In the genomic region with DNA sequence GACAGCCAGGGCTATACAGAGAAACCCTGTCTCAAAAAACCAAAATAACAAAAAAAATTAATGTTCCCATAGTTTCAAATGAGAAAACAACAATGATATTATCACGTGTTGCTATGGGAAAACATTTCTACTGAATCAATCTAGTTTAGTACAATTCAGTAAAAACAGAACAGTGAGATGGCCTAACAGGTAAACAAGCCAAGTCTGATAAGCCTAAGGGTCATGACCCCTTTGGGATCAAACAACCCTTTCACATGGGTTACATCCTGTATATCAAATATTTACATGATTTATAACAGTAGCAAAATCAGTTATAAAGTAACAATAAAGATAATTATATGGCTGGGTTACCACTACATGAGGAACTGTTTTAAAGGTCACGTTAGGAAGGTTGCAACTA, we compare ENCODE assay signal across 35 mouse cellular contexts.
"Had no signal": no experiment of that assay in that cellular context is flagged by ENCODE, and none has a peak within 500 bp of the region (broad histone marks: within the 10 kb centered on the region; RNA-seq: fewer than 3 reads in every experiment).

No protein-coding gene starts in this region.

- H3K4me2 ChIP-seq: heart, embryonic 11.5 days; heart, embryonic 12.5 days; heart, embryonic 13.5 days; heart, embryonic 15.5 days; hindbrain, embryonic 12.5 days; hindbrain, embryonic 13.5 days; hindbrain, embryonic 14.5 days; hindbrain, embryonic 15.5 days; intestine, embryonic 15.5 days; kidney, embryonic 15.5 days had no signal

- H3K36me3 ChIP-seq: heart, embryonic 10.5 days; heart, embryonic 12.5 days; heart, embryonic 15.5 days; hindbrain, embryonic 12.5 days; hindbrain, embryonic 13.5 days; hindbrain, embryonic 15.5 days; intestine, embryonic 15.5 days; kidney, embryonic 15.5 days had no signal

- H3K4me1 ChIP-seq: heart, embryonic 10.5 days; hindbrain, embryonic 10.5 days; hindbrain, embryonic 12.5 days; hindbrain, embryonic 13.5 days; hindbrain, embryonic 15.5 days; intestine, embryonic 15.5 days; kidney, embryonic 15.5 days had no signal

- H3K4me3 ChIP-seq: heart, embryonic 10.5 days; heart, embryonic 12.5 days; heart, embryonic 13.5 days; heart, embryonic 15.5 days; hindbrain, embryonic 10.5 days; hindbrain, embryonic 12.5 days; hindbrain, embryonic 13.5 days; hindbrain, embryonic 15.5 days; intestine, embryonic 15.5 days; kidney, embryonic 15.5 days; layer of hippocampus, adult 2 months had no signal

- DNase-seq: heart, postnatal 10 days; heart, postnatal 14 days; heart, postnatal 36 days; heart, postnatal 4 days; kidney, adult 11 months; kidney, adult 18-20 months; kidney, adult 2 months; kidney, adult 8-10 months; kidney, adult 9 months; kidney, postnatal 10 days; kidney, postnatal 14 days; kidney, postnatal 25 days; kidney, postnatal 36 days; kidney, postnatal 4 days; layer of hippocampus, adult 9-11 months; layer of hippocampus, postnatal 36 days had no signal

- H3K27me3 ChIP-seq: heart, embryonic 12.5 days; heart, embryonic 13.5 days; heart, embryonic 15.5 days; hindbrain, embryonic 12.5 days; hindbrain, embryonic 13.5 days; hindbrain, embryonic 15.5 days; intestine, embryonic 15.5 days; kidney, embryonic 15.5 days had no signal

- ATAC-seq: hindbrain, embryonic 16.5 days; hindbrain, postnatal 0 days; inflammation-experienced regulatory T-cells, adult 6 months; intestine, embryonic 15.5 days; intestine, embryonic 16.5 days; intestine, postnatal 0 days had no signal

- H3K9ac ChIP-seq: heart, embryonic 12.5 days; heart, embryonic 13.5 days; heart, embryonic 15.5 days; hindbrain, embryonic 12.5 days; hindbrain, embryonic 13.5 days; hindbrain, embryonic 14.5 days; hindbrain, embryonic 15.5 days; intestine, embryonic 15.5 days; kidney, embryonic 15.5 days had no signal

- H3K27ac ChIP-seq: heart, embryonic 10.5 days; heart, embryonic 15.5 days; hindbrain, embryonic 10.5 days; hindbrain, embryonic 12.5 days; hindbrain, embryonic 13.5 days; hindbrain, embryonic 14.5 days; hindbrain, embryonic 15.5 days; hindbrain, postnatal 0 days; intestine, embryonic 15.5 days; kidney, embryonic 15.5 days; kidney, postnatal 0 days; layer of hippocampus, adult 2 months had no signal

- H3K9me3 ChIP-seq: heart, embryonic 10.5 days; heart, embryonic 12.5 days; heart, embryonic 13.5 days; heart, embryonic 15.5 days; hindbrain, embryonic 10.5 days; hindbrain, embryonic 12.5 days; hindbrain, embryonic 13.5 days; hindbrain, embryonic 15.5 days; intestine, embryonic 15.5 days; kidney, embryonic 15.5 days had no signal
